8 mouse cellular contexts compared by ENCODE assay signal in genomic region chr13:98351527-98351926, GRCm38 (mm10). TPM values are rescaled to one million over a fixed set of nuclear protein-coding genes. Genes with fewer than 3 reads are reported as not detected.
DNase-seq lines count a peak whose midpoint lies in the region; ATAC-seq and TF ChIP-seq lines count a peak whose summit lies in the region.

No protein-coding gene starts in this region.

- intact Hi-C loops in gastrocnemius, adult 2 months (cut with DNase I), result loop anchor here (10.0 kb wide), 1 partner anchor 153 kb away; no protein-coding TSS in a partner anchor

- DNase-seq in gastrocnemius, adult 2 months, result no peak
- no peak for DNase-seq in gastrocnemius, adult 18-20 months (ENCODE audit: low spot score)
- DNase-seq in ovary, postnatal 36 days (ENCODE audit: low spot score), result peak; percentile 35
- DNase-seq in ovary, adult 18-20 months (ENCODE audit: low spot score), result no peak
- DNase-seq in embryo, embryonic 9.5 days (ENCODE audit: extremely low spot score), result peak; percentile 51
- no peak for DNase-seq in cerebellum, adult 11 months
- no peak for DNase-seq in right cerebral cortex, adult 2 months (ENCODE audit: low spot score in 2 of 2)

- H3K27ac ChIP-seq in gastrocnemius, adult 2 months, result no peak overlapping the region

- TF ChIP-seq CTCF in gastrocnemius, adult 2 months (IDR thresholded peaks at IDR 0.05), result peak; percentile 36

- ATAC-seq in megakaryocyte-erythroid progenitor cell, adult 5-6 weeks (replicated peaks; ENCODE audit: low FRiP score, low TSS enrichment, poor library complexity, severe bottlenecking), result peak; percentile 84

- H3K4me3 ChIP-seq in gastrocnemius, adult 2 months, result no peak overlapping the region

RNA-seq across cellular contexts. Expression of gene Foxd1, which starts 2.5 kb away (rescaled TPM):
- under 1 TPM in 1 of 2 experiments, not detected in 1; 0.05 TPM for total RNA-seq in gastrocnemius, adult 2 months (2021)
- total RNA-seq in gastrocnemius, adult 18-20 months (2021), result under 1 TPM in 1 of 2 experiments, not detected in 1; 0.12 TPM
- not detected in 2 replicates for total RNA-seq in megakaryocyte-erythroid progenitor cell, adult 5-6 weeks (2014; fragmentation: Nextera tagmentation)
- not detected in 2 replicates for total RNA-seq in megakaryocyte-erythroid progenitor cell, adult 5-6 weeks (2017)

RNA-seq across cellular contexts. Expression of gene Btf3, which starts 34.7 kb away (rescaled TPM):
- 100 to 1,000 TPM; 221 to 236 TPM for total RNA-seq in gastrocnemius, adult 2 months (2021)
- total RNA-seq in gastrocnemius, adult 18-20 months (2021), result 100 to 1,000 TPM; 227 to 231 TPM
- total RNA-seq in megakaryocyte-erythroid progenitor cell, adult 5-6 weeks (2014; fragmentation: Nextera tagmentation), result 1,176 and 1,210 TPM in 2 replicates
- total RNA-seq in megakaryocyte-erythroid progenitor cell, adult 5-6 weeks (2017), result 2,564 and 2,726 TPM in 2 replicates

Comparison
In these comparisons a context has a peak if more than half of its experiments do, and no peak if none do; other contexts are left out.
1. DNase-seq: peak in ovary, postnatal 36 days (single experiment) and embryo, embryonic 9.5 days (single experiment); none in gastrocnemius, adult 2 months (single experiment), gastrocnemius, adult 18-20 months (single experiment), ovary, adult 18-20 months (single experiment), cerebellum, adult 11 months (single experiment) and right cerebral cortex, adult 2 months (0 of 2).
2. RNA of gene Btf3, which starts 34.7 kb away (total RNA-seq): 1,176 to 2,726 TPM in megakaryocyte-erythroid progenitor cell, adult 5-6 weeks; 221 to 236 TPM in gastrocnemius, adult 2 months and 227 to 231 TPM in gastrocnemius, adult 18-20 months; every median in the first group is over 4 times any median in the second.